Mouse (Mus musculus) testis, adult 2 months (tissue): ENCODE data around the gene Mllt3.

ENCODE experiments used
- CTCF ChIP-seq: fragments of 200-500 bp; IDR thresholded peaks from 2 replicates; pipeline ENCODE4 v1.5.1; 2012; ENCODE audit warnings: low read depth, mild to moderate bottlenecking, inconsistent platforms, low read length, moderate library complexity; ENCODE audit not compliant: control insufficient read depth, insufficient read depth, insufficient replicate concordance
- POLR2A ChIP-seq: fragments of 200-500 bp; IDR thresholded peaks from 2 replicates; pipeline ENCODE4 v1.6.1; 2012; ENCODE audit warnings: low read depth, mild to moderate bottlenecking, inconsistent platforms, low read length, moderate library complexity; ENCODE audit not compliant: control insufficient read depth

DNA sequence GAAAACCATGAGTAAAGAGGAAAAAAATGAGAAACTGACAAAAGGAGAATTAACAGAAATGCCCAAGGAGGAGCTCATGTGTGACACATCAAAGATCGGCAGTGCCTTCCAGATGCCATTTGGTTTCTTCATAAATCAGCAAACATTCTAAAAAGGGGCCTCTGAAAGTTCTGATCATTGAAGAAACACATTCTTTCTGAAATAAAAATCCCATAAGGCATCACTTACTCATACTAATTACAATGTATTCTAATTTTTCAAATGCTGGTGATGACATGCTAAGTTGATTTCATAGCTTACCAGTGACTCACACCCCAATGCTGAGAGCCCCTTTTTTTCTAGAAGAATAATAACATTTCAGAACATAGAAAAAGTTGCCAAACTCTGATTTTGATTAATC lies 194.4 kb downstream of the Mllt3 start:
- TF ChIP-seq CTCF, result no peak
- no peak for TF ChIP-seq POLR2A
